Mouse (Mus musculus) bone marrow, adult 2 months (tissue): ENCODE data around the gene Dzip1.

Experiments
- CTCF ChIP-seq: fragments of 200-500 bp; IDR thresholded peaks from 2 replicates; pipeline ENCODE4 v1.5.1; 2011; ENCODE audit warnings: low read length, control low read depth; ENCODE audit not compliant: control insufficient read depth, insufficient read depth
- POLR2A ChIP-seq: fragments of 200-500 bp; IDR thresholded peaks from 2 replicates; pipeline ENCODE4 v1.6.1; 2011; ENCODE audit warnings: low read depth, mild to moderate bottlenecking, control low read depth, low read length, borderline replicate concordance; ENCODE audit not compliant: control insufficient read depth

GRCm38 (mm10) chr14:118967646-118968045 lies 42.4 kb upstream of the Dzip1 start:
- TF ChIP-seq CTCF (no peak), POLR2A (no peak)
